Mouse (Mus musculus) T-helper 1 cell (primary cell): ENCODE measurements at regions not wholly inside any gene's neighbourhood (a gene's known extent, or its start where the extent isn't known, plus 50 kb on each side); places are given as distances from the start of the nearest gene placed in this dataset.

Experiments
- in situ Hi-C: fragments of 300-600 bp; cut with MboI, MseI; formaldehyde crosslinking; loops from one replicate; pipeline ENCODE4 v1.15.1; 2025; ENCODE audit warnings: high pct_unique_total_duplicates

GRCm38 (mm10) chr1:42755958-42756357 lies 60.4 kb downstream of the Pou3f3 start:
- in situ Hi-C loops, result no loop called here

- in situ Hi-C loops, result no loop called here
Measured at GRCm38 (mm10) chr1:42756497-42756896, 60.9 kb downstream of the Pou3f3 start.

- in situ Hi-C loops, result no loop called here
Measured at GRCm38 (mm10) chr1:42763447-42763846, 67.9 kb downstream of the Pou3f3 start.

GRCm38 (mm10) chr1:42764048-42764447 lies 68.5 kb downstream of the Pou3f3 start:
- in situ Hi-C loops, result no loop called here

GRCm38 (mm10) chr1:42770085-42770484 lies 74.5 kb downstream of the Pou3f3 start:
- in situ Hi-C loops, result loop anchor here (10.0 kb wide), 1 partner anchor 1095 kb away; no protein-coding TSS in a partner anchor

GRCm38 (mm10) chr1:42772000-42772399 lies 76.4 kb downstream of the Pou3f3 start:
- in situ Hi-C loops, result loop anchor here (10.0 kb wide), 1 partner anchor 1093 kb away; no protein-coding TSS in a partner anchor

- in situ Hi-C loops, result loop anchor here (10.0 kb wide), 1 partner anchor 1091 kb away; no protein-coding TSS in a partner anchor
Measured at GRCm38 (mm10) chr1:42773851-42774464, 77.1 kb upstream of the Mrps9 start.

- in situ Hi-C loops, result loop anchor here (10.0 kb wide), 1 partner anchor 1090 kb away; no protein-coding TSS in a partner anchor
Measured at GRCm38 (mm10) chr1:42774971-42775892, 75.8 kb upstream of the Mrps9 start.

- in situ Hi-C loops, result loop anchor here (10.0 kb wide), 1 partner anchor 1089 kb away; no protein-coding TSS in a partner anchor
Measured at GRCm38 (mm10) chr1:42775893-42776287, 75.1 kb upstream of the Mrps9 start.

- in situ Hi-C loops, result loop anchor here (10.0 kb wide), 1 partner anchor 1087 kb away; no protein-coding TSS in a partner anchor
Measured at GRCm38 (mm10) chr1:42777416-42777815, 73.6 kb upstream of the Mrps9 start.

- in situ Hi-C loops, result loop anchor here (10.0 kb wide), 1 partner anchor 1085 kb away; no protein-coding TSS in a partner anchor
Measured at GRCm38 (mm10) chr1:42779761-42780160, 71.3 kb upstream of the Mrps9 start.

- in situ Hi-C loops, result no loop called here
Measured at GRCm38 (mm10) chr1:42780266-42780665, 70.8 kb upstream of the Mrps9 start.

GRCm38 (mm10) chr1:42781533-42781932 lies 69.5 kb upstream of the Mrps9 start:
- in situ Hi-C loops, result no loop called here

- in situ Hi-C loops, result no loop called here
Measured at GRCm38 (mm10) chr1:42783072-42783672, 67.9 kb upstream of the Mrps9 start.

GRCm38 (mm10) chr1:42787240-42787639 lies 63.8 kb upstream of the Mrps9 start:
- in situ Hi-C loops, result no loop called here

GRCm38 (mm10) chr1:42788413-42788812 lies 62.6 kb upstream of the Mrps9 start:
- in situ Hi-C loops, result no loop called here
